Mouse (Mus musculus) heart, embryonic 12.5 days (tissue): ENCODE measurements at regions not wholly inside any gene's neighbourhood (a gene's known extent, or its start where the extent isn't known, plus 50 kb on each side); places are given as distances from the start of the nearest gene placed in this dataset.

Experiments used
- ATAC-seq: fragments of 200-750 bp; cut with Nextera tagmentation; 2 replicates; pipeline ENCODE4 v1.8.0; 2017; ENCODE audit warnings: moderate TSS enrichment, moderate library complexity; ENCODE audit not compliant: insufficient number of reproducible peaks, low FRiP score
- H3K27ac ChIP-seq: fragments of 300-500 bp; sonication (generic); 2 replicates; pipeline ENCODE4 v1.5.1; 2016; ENCODE audit warnings: mild to moderate bottlenecking, moderate library complexity; ENCODE audit not compliant: poor library complexity, severe bottlenecking
- H3K27me3 ChIP-seq: fragments of 300-500 bp; sonication (generic); replicated peaks from 2 replicates; pipeline ENCODE4 v1.6.1; 2016; ENCODE audit warnings: mild to moderate bottlenecking, moderate library complexity
- H3K36me3 ChIP-seq: fragments of 300-500 bp; sonication (generic); 2 replicates; pipeline ENCODE4 v1.6.1; 2016; ENCODE audit warnings: mild to moderate bottlenecking, moderate library complexity
- H3K4me1 ChIP-seq: fragments of 300-500 bp; sonication (generic); replicated peaks from 2 replicates; pipeline ENCODE4 v1.6.1; 2016; ENCODE audit warnings: mild to moderate bottlenecking
- H3K4me2 ChIP-seq: fragments of 300-500 bp; sonication (generic); 2 replicates; pipeline ENCODE4 v1.6.1; 2016; ENCODE audit warnings: mild to moderate bottlenecking, moderate library complexity
- H3K4me3 ChIP-seq: fragments of 300-500 bp; sonication (generic); 2 replicates; pipeline ENCODE4 v1.5.1; 2016; ENCODE audit warnings: mild to moderate bottlenecking
- H3K9ac ChIP-seq: fragments of 300-500 bp; sonication (generic); 2 replicates; pipeline ENCODE4 v1.6.1; 2016; ENCODE audit warnings: mild to moderate bottlenecking, moderate library complexity
- H3K9me3 ChIP-seq: fragments of 300-500 bp; sonication (generic); replicated peaks from 2 replicates; pipeline ENCODE4 v1.6.1; 2016; ENCODE audit warnings: mild to moderate bottlenecking, moderate library complexity
- WGBS: fragments of 180-500 bp; shearing (Covaris S2); methylation state at CpG from one replicate; pipeline ENCODE4 v1.1.7; 2016; 5-methylcytosine and 5-hydroxymethylcytosine counted together

DNA sequence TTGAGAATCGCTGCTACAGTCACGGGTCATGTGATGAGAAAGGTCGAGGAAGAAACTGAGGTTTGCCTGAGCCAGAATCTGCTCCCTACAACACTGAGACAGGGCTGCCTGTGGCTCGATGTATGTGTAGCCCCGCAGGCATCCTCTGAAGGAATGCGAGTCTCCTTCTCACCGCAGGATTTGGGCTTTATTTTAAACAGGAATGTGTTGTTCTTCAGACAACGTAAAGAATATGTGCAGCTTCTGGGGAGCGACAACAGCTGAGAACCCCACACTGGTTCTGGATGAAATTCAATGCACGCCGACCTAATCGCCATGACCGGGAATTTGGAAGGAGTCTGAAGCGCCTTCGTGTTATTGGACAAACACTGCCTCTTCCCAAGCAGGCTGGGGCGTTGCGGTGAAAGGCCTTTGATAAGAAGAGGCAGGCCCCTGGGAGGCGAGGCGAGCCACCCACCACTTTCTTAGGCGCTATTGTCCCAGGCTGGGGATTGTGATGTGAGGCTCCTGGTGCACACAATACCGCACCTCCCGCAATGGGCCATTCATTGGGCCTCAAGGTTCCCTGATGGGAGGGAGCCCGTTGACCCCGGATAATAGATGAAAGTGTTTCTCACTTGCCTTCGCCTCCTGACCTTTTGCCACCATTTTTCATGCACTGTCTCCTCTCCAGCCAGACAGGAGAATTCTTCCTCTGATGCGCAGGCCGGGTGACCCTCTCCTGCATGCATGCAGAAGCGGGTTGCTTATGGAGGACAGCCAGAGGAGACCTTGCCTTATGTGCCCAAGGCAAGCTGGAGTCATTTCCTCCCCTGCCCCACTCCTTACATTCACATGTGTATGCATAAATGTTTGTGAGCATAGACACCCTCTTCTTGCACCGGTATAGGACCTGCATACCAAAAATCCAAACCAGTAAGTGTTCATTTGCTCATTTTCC, 247.6 kb downstream of the Mycn start:
- 23% methylated on average over 29 of the region's 29 CpGs for WGBS
- Histone ChIP-seq H3K4me1 (peaks cover 10% of the 10 kb centered on the region), H3K27me3 (peaks cover 11% of the 10 kb centered on the region; the same call in 1 of the 2 replicates), H3K4me2 (peak overlapping the region; percentile 56), H3K27ac (no peak overlapping the region), H3K9ac (no peak overlapping the region; the same call in 1 of the 2 replicates), H3K9me3 (no peaks in the 10 kb centered on the region), H3K4me3 (peak overlapping the region; percentile 19), H3K36me3 (no peaks in the 10 kb centered on the region)
- ATAC-seq = no peak

DNA sequence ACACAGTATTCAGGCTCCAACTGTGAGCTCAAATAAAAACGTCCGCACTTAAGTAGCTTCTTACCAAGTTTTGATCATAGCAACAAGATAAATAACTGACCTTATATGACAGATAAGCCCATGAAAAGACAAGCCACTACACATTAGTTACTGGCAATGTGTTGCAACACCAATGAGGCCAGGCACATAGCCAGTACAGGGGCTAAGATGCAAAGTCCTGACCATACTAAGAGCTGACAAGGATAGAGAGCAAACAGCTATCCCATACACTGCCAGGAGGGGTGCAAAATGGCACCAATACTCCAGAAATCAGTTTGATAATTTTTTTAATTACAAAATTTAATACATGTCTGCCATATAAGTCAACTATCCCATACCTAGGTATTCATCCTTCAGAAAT, 254.3 kb downstream of the Mycn start:
- no peaks in the 10 kb centered on the region for H3K27me3 ChIP-seq
- no peak for ATAC-seq
- no peak overlapping the region for H3K27ac ChIP-seq
- no peak overlapping the region for H3K9ac ChIP-seq
- no peak overlapping the region for H3K4me3 ChIP-seq
- WGBS = 75% methylated on average over 2 of the region's 2 CpGs
- H3K9me3 ChIP-seq = no peaks in the 10 kb centered on the region
- H3K36me3 ChIP-seq = no peaks in the 10 kb centered on the region
- H3K4me2 ChIP-seq = no peak overlapping the region
- H3K4me1 ChIP-seq = peaks cover 24% of the 10 kb centered on the region

DNA sequence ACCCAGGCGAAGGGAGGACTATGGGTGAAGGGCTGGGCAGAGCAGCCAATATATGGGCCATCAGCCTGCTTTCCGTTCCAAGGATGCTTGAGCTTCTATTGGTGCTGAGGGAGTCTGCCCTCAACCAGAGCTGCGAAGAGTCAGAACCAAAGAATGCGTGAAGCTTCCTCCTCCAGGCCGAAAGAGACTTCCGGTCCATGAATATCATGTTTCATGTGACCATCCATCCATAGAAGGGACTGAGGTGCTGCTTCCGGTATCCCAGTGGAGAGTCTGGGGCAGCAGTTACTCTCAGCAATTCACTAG, 256.5 kb downstream of the Mycn start:
- H3K27ac ChIP-seq = no peak overlapping the region
- H3K4me1 ChIP-seq = peaks cover 38% of the 10 kb centered on the region
- no peaks in the 10 kb centered on the region for H3K27me3 ChIP-seq
- H3K9ac ChIP-seq = no peak overlapping the region
- peak overlapping the region; percentile 6; the same call in 1 of the 2 replicates for H3K4me2 ChIP-seq
- no peak overlapping the region for H3K4me3 ChIP-seq
- no peaks in the 10 kb centered on the region for H3K36me3 ChIP-seq
- 47% methylated on average over 7 of the region's 7 CpGs for WGBS
- ATAC-seq = no peak
- no peaks in the 10 kb centered on the region for H3K9me3 ChIP-seq

DNA sequence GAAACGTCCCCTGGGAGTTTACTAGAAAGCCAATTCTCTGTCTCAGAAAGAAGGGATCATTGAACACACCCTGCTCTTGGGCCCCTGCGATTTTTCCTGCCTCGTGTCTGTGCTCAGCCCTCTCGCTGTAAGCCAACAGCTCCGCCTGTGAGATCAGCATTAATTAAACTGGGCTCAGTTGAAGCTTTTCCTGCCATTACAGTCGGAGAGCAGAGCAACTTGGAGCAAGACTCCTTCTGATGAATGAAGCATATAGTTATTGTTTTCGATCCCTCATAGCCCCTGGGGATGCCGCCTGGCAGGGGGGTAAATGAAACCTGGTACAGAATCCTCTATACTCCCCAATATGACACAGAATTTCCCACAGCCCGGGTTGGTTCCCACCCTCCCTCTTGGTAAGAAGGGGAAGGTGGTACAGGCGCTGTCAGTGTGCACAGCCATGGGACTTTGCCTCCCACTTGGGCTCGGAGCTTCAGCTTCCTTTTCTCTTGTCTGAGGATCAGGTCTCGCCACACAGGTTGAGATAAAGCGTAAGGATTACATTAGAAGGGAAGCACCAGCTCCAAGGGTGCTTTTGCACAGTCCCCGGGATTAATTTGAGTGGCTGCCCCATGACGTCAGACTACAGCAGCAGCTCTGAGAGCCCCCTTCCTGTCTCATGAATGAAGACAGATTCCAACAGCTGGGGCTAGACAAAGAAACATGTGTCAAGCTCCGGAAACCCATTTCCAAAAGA, 257.1 kb downstream of the Mycn start:
- no peak for ATAC-seq
- H3K9me3 ChIP-seq = no peaks in the 10 kb centered on the region
- H3K9ac ChIP-seq = no peak overlapping the region
- H3K4me2 ChIP-seq = peak overlapping the region; percentile 6; the same call in 1 of the 2 replicates
- H3K4me1 ChIP-seq = peaks cover 42% of the 10 kb centered on the region
- no peak overlapping the region for H3K27ac ChIP-seq
- H3K27me3 ChIP-seq = no peaks in the 10 kb centered on the region
- H3K36me3 ChIP-seq = no peaks in the 10 kb centered on the region
- no peak overlapping the region for H3K4me3 ChIP-seq
- WGBS = 39% methylated on average over 16 of the region's 16 CpGs

DNA sequence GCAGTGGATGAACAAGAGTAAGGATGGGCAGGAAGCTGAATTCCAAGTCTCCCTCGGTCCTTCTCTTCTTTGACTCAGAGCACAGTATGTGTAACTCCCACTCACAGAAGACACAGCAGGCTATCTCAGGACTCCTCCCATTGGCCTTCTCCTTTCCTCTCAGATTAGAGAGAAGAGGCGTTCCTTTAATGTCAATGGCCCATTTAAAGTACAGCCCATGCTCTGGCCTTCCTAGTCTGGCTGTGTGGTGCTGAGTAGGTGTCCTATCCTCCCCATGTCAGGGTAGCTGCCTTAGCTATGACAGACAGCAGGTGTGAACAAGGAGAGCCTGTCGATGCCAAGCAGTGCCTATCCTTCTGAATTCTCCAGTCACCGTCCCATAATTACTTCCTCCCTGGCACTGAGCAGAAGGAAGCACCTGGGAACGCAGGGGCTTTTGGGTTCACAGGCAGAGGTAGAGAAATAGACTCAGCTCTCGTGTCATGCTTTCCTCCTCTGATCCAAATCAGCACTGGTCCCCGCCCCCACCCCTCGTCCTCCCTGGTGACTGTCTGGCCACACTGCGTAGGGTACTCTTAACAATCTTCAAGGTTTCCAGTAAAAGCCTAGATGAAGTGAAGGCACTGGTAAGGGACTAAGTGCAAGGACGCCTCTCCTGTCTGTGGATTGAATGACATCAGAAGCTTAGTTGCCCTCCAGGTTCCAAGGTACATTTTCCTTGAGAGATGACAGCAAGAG, 257.8 kb downstream of the Mycn start:
- H3K36me3 ChIP-seq = no peaks in the 10 kb centered on the region
- no peak for ATAC-seq
- H3K27me3 ChIP-seq = no peaks in the 10 kb centered on the region
- H3K9ac ChIP-seq = no peak overlapping the region
- H3K4me3 ChIP-seq = no peak overlapping the region
- H3K4me2 ChIP-seq = no peak overlapping the region
- peaks cover 42% of the 10 kb centered on the region for H3K4me1 ChIP-seq
- no peaks in the 10 kb centered on the region for H3K9me3 ChIP-seq
- 35% methylated on average over 10 of the region's 10 CpGs for WGBS
- H3K27ac ChIP-seq = no peak overlapping the region

DNA sequence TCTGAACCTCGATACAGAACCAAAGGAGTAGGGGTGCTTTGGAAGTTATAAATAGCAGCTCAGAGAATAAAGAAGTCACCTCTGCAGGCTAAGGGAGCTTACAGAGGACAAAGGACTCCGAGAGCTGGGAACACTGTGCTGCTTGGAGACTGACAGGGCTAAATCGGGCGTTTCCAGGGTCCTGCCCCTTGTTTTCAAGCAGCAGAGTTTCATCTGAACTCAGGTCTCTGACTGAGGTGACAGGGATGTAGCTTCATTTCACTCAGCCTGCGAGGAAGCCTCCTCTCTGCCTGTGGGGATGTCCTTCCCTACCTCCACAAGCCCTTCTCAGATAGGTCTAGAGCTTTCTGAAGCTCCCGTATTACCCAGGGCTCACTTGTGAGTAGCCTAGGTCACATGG, 260.6 kb downstream of the Mycn start:
- WGBS = 21% methylated on average over 6 of the region's 6 CpGs
- Histone ChIP-seq H3K27ac (peak overlapping the region; percentile 90), H3K36me3 (no peaks in the 10 kb centered on the region), H3K4me2 (peak overlapping the region; percentile 60), H3K9me3 (no peaks in the 10 kb centered on the region), H3K9ac (peak overlapping the region; percentile 72), H3K4me1 (peaks cover 42% of the 10 kb centered on the region), H3K4me3 (peak overlapping the region; percentile 34), H3K27me3 (no peaks in the 10 kb centered on the region)
- ATAC-seq = 0 out of 2 replicates have a peak, but pooled peaks have one; percentile 27

DNA sequence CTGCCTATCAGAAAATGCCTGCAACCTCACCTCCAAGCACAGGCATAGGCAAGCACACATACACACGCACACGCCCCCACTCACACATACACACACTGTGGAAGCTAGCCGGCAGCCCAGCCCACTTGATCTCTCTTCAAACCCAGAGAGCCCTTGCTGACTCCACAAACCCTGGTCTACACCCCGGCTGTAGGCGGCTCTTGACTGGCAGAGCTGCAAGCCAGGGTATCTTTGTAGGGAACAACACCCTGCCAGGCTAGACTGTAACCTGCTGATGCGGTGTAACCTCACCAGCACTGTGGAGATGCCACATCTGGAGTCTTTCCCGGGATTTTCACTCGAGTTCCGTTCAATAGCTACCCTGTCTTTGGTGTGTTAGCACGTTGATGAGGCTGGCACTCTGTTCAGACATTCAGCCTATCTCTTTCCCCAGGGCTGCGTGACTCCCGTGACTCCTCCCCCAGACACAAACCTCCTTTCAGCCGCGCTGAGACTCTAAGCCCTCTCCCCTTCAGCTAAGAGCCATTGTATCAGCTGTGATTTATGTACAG, 261.3 kb downstream of the Mycn start:
- Histone ChIP-seq H3K27ac (peak overlapping the region; percentile 90), H3K27me3 (no peaks in the 10 kb centered on the region), H3K4me3 (peak overlapping the region; percentile 34), H3K9me3 (no peaks in the 10 kb centered on the region), H3K9ac (peak overlapping the region; percentile 72), H3K4me2 (peak overlapping the region; percentile 60), H3K36me3 (no peaks in the 10 kb centered on the region), H3K4me1 (peaks cover 40% of the 10 kb centered on the region)
- peak; percentile 69 for ATAC-seq
- WGBS = 17% methylated on average over 14 of the region's 14 CpGs

DNA sequence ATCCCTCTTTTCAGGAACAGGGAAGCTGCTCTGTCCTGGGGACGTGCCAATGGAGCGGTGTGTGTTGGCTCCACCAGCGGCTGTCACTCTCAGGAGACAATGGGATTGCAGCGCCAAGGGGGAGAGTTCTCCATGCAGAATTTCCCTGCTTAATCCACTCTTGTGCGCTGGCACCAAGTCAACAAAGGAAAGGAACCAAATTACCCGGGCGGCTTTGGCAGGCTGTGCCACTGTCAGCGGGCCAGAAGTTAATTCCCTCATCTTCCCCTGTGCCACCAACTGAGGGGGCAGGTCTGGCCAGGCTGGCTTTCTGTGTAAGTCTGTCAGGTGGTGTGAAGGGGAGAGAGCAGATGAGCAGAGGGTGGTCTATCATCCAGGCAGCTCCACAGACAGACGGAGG, 265.0 kb downstream of the Mycn start:
- Histone ChIP-seq H3K27me3 (no peaks in the 10 kb centered on the region), H3K27ac (no peak overlapping the region), H3K4me2 (no peak overlapping the region), H3K4me3 (no peak overlapping the region), H3K9ac (no peak overlapping the region), H3K4me1 (peaks cover 15% of the 10 kb centered on the region), H3K9me3 (no peaks in the 10 kb centered on the region), H3K36me3 (no peaks in the 10 kb centered on the region)
- 64% methylated on average over 9 of the region's 9 CpGs for WGBS
- ATAC-seq = peak; percentile 18; the same call in 1 of the 2 replicates

DNA sequence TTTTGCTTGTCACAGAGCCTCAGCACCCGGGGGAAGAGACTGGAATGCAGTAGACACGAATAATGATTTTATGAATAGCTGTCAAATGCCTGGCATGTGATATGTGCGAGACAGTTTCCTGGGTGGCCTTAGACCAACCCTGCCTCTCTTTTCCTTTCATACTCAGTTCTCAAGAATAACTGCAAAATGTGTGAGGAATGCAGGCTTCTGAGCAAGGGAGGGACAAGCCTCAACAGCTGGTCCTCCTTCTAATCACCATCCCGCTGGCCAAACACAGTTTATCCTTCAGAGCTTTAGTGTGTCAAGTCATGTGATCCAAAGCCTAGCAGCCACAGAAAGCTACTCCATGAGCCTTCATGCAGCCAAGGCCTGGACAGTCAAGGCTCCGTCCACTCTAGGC, 271.8 kb downstream of the Mycn start:
- Histone ChIP-seq H3K4me2 (no peak overlapping the region), H3K27me3 (no peaks in the 10 kb centered on the region), H3K36me3 (no peaks in the 10 kb centered on the region), H3K27ac (no peak overlapping the region), H3K4me3 (no peak overlapping the region), H3K4me1 (peaks cover 10% of the 10 kb centered on the region; the same call in 1 of the 2 replicates), H3K9ac (no peak overlapping the region), H3K9me3 (no peaks in the 10 kb centered on the region)
- WGBS = 59% methylated on average over 5 of the region's 5 CpGs
- no peak for ATAC-seq

DNA sequence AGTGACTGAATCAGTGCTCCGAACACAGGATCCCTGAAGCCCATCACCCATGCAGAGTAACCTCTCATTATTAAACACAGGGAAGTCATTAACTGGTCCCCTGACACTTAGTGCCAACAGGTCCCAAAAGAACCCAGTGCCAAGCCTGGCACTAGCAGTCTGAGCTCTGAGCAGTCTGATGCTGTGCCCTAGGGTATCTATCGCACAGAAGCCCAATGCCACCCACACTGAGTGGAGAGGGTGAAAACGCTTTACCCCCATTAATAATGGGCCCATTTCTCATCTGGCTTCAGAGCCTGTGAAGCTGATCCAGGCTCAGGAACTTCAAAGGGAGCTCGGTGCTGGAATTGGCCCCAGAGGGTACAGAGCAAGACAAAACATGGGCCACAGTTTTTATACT, 272.8 kb downstream of the Mycn start:
- Histone ChIP-seq H3K4me1 (peaks cover 7% of the 10 kb centered on the region; the same call in 1 of the 2 replicates), H3K9ac (no peak overlapping the region), H3K4me3 (no peak overlapping the region), H3K27me3 (no peaks in the 10 kb centered on the region), H3K36me3 (no peaks in the 10 kb centered on the region), H3K27ac (no peak overlapping the region), H3K4me2 (no peak overlapping the region), H3K9me3 (no peaks in the 10 kb centered on the region)
- 80% methylated on average over 4 of the region's 4 CpGs for WGBS
- no peak for ATAC-seq
